29 mouse cellular contexts compared by ENCODE assay signal in the genomic region with DNA sequence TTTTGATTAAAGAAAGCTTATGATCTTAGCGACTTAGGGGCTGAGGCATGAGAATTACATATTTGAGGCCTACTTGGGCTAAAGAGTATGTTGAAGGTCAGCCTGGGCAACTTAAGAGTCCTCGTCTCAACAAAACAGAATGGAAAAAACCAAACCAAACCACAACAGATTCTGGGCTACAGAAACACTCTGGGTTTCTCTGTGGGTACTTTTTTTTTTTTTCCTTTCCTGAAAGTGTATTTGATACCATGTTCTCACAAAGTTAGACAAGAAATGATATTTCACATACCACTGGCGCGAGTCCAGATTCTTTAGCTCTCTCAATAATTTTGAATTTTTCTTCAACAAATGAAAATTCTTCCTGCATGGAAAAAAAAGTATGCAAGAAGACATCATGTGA.
"Had no signal": no experiment of that assay in that cellular context is flagged by ENCODE, and none has a peak within 500 bp of the region (broad histone marks: within the 10 kb centered on the region; RNA-seq: fewer than 3 reads in every experiment).

No protein-coding gene starts in this region.

- ATAC-seq: forebrain, embryonic 13.5 days; forebrain, embryonic 14.5 days; forebrain, embryonic 15.5 days; forebrain, embryonic 16.5 days; forebrain, postnatal 0 days had no signal

- H3K4me3 ChIP-seq: embryonic facial prominence, embryonic 10.5 days; embryonic facial prominence, embryonic 12.5 days; embryonic facial prominence, embryonic 13.5 days; embryonic facial prominence, embryonic 15.5 days; erythroblast, embryonic 14.5 days; forebrain, embryonic 10.5 days; forebrain, embryonic 12.5 days; forebrain, embryonic 13.5 days; forebrain, embryonic 15.5 days; gastrocnemius, adult 2 months; heart, adult 2 months; heart, embryonic 10.5 days had no signal

- H3K9ac ChIP-seq: embryonic facial prominence, embryonic 12.5 days; embryonic facial prominence, embryonic 13.5 days; embryonic facial prominence, embryonic 15.5 days; forebrain, embryonic 12.5 days; forebrain, embryonic 13.5 days; forebrain, embryonic 15.5 days; forebrain, postnatal 0 days had no signal

- H3K36me3 ChIP-seq: embryonic facial prominence, embryonic 12.5 days had no signal

- H3K27ac ChIP-seq: embryonic facial prominence, embryonic 10.5 days; embryonic facial prominence, embryonic 12.5 days; embryonic facial prominence, embryonic 13.5 days; embryonic facial prominence, embryonic 15.5 days; forebrain, embryonic 10.5 days; forebrain, embryonic 12.5 days; forebrain, embryonic 13.5 days; forebrain, embryonic 15.5 days; gastrocnemius, adult 2 months; heart, adult 2 months; heart, embryonic 10.5 days had no signal

- H3K4me2 ChIP-seq: embryonic facial prominence, embryonic 12.5 days; embryonic facial prominence, embryonic 13.5 days; embryonic facial prominence, embryonic 15.5 days; forebrain, embryonic 12.5 days; forebrain, embryonic 13.5 days; forebrain, embryonic 15.5 days; heart, embryonic 11.5 days had no signal

- H3K27me3 ChIP-seq: embryonic facial prominence, embryonic 12.5 days; embryonic facial prominence, embryonic 13.5 days; embryonic facial prominence, embryonic 15.5 days; forebrain, embryonic 12.5 days; forebrain, embryonic 13.5 days; forebrain, embryonic 15.5 days had no signal

- H3K9me3 ChIP-seq: embryonic facial prominence, embryonic 10.5 days; embryonic facial prominence, embryonic 12.5 days; embryonic facial prominence, embryonic 13.5 days; embryonic facial prominence, embryonic 15.5 days; forebrain, embryonic 10.5 days; forebrain, embryonic 12.5 days; forebrain, embryonic 13.5 days; forebrain, embryonic 15.5 days; heart, embryonic 10.5 days had no signal

- H3K4me1 ChIP-seq: embryonic facial prominence, embryonic 10.5 days; embryonic facial prominence, embryonic 12.5 days; embryonic facial prominence, embryonic 13.5 days; embryonic facial prominence, embryonic 15.5 days; heart, embryonic 10.5 days had no signal

- DNase-seq: cerebellum, adult 9-10 months; cerebellum, adult 9-11 months; cerebellum, postnatal 10 days; cerebellum, postnatal 14 days; cerebellum, postnatal 25 days; cerebellum, postnatal 36 days; embryo, embryonic 11 days; forebrain, postnatal 0 days; gastrocnemius, adult 2 months; gastrocnemius, postnatal 10 days; gastrocnemius, postnatal 14 days; gastrocnemius, postnatal 25 days; gastrocnemius, postnatal 36 days; heart, adult 11 months; heart, adult 18-20 months; heart, adult 2 months had no signal
